Mouse (Mus musculus) CH12.LX (cell line): ENCODE measurements around the gene Etv1.

ENCODE experiments used
- CTCF ChIP-seq, 2 experiments: IDR thresholded peaks in 1 of 2; conservative IDR thresholded peaks in 1 of 2; 2 replicates each; pipeline ENCODE4 v1.5.1; 2011 to 2012; ENCODE audit warnings: low read depth in 2 of 2, low read length in 2 of 2, improper control_type of control experiment in 1 of 2, inconsistent platforms in 1 of 2, mild to moderate bottlenecking in 1 of 2, moderate library complexity in 1 of 2
- E2F4 ChIP-seq: IDR thresholded peaks from 2 replicates; pipeline ENCODE4 v1.6.1; 2011; ENCODE audit warnings: low read depth, low read length, improper control_type of control experiment; ENCODE audit not compliant: insufficient replicate concordance
- EP300 ChIP-seq: IDR thresholded peaks from 2 replicates; pipeline ENCODE4 v1.6.1; 2011; ENCODE audit warnings: low read length, improper control_type of control experiment
- MEF2A ChIP-seq: IDR thresholded peaks from 2 replicates; pipeline ENCODE4 v1.6.1; 2014; ENCODE audit warnings: low read depth, mild to moderate bottlenecking, inconsistent platforms, low read length, improper control_type of control experiment, borderline replicate concordance
- MYC ChIP-seq: IDR thresholded peaks from 2 replicates; pipeline ENCODE4 v1.6.1; 2011; ENCODE audit warnings: low read depth, mild to moderate bottlenecking, improper control_type of control experiment, low read length
- POLR2A ChIP-seq: IDR thresholded peaks from 2 replicates; pipeline ENCODE4 v1.6.1; 2011; ENCODE audit warnings: low read depth, mild to moderate bottlenecking, improper control_type of control experiment, low read length
- TBP ChIP-seq: conservative IDR thresholded peaks from 2 replicates; pipeline ENCODE4 v1.6.1; 2011; ENCODE audit warnings: low read depth, low read length, improper control_type of control experiment
- ZC3H11A ChIP-seq: IDR thresholded peaks from 2 replicates; pipeline ENCODE4 v1.6.1; 2012; ENCODE audit warnings: low read depth, mild to moderate bottlenecking, inconsistent platforms, low read length, improper control_type of control experiment

GRCm38 (mm10) chr12:38812392-38812791, 33.2 kb downstream of the Etv1 start:
- TF ChIP-seq CTCF (conservative IDR thresholded peaks at IDR 0.05 in 1 of 2, IDR thresholded peaks at IDR 0.05 in 1 of 2; ENCODE audit: low read depth in 2 of 2, low read length in 2 of 2) (no peak), POLR2A (no peak), E2F4 (no peak), TBP (no peak), EP300 (no peak), MYC (no peak), MEF2A (no peak), ZC3H11A (no peak)
